Mouse (Mus musculus): Measurements from ENCODE around the gene Polm.

DNA sequence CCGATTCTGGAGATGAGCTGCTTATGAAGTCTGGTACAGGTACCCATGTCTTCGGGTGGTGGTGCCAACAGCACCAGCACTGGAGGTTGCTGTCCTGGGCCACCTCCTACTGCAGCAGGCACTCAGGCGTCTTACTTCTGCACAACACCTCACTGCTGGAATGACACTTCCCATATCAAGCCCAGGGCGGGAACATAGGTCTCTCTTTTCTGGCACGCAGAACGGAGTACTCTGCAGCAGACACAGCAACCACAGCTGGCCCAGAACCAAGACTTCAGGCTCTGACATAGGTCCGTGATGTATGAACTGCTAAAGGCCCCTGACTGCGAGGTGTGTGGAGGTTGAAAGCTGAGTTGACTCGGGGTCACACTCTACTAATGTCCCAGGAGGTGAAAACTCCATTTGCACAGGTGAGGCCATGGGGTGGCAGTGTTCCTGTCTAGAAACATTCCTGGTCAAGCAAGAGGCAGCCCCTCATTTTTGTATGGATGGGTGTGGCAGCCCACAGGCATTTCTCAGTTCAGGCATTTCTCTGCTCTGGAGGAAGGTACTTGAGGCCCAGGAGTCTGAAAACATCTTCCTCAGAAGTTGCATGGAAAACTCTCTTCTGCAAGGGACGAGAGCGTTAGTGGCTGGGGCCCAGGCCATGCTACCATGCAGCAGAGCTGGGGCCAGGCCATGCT is 9.2 kb downstream of the Polm start:
- TF ChIP-seq CTCF (IDR thresholded peaks at IDR 0.05; ENCODE audit: borderline replicate concordance, extremely low read depth, insufficient read depth, insufficient read length) (no peak), POLR2A (IDR thresholded peaks at IDR 0.05; ENCODE audit: borderline replicate concordance, extremely low read depth, insufficient read depth, insufficient read length, poor library complexity, severe bottlenecking) (no peak)

Data from brain, embryonic 14.5 days (tissue).